14 mouse cellular contexts compared by ENCODE assay signal in genomic region chr9:95533817-95534216, GRCm38 (mm10). TPM values are rescaled to one million over a fixed set of nuclear protein-coding genes. Genes with fewer than 3 reads are reported as not detected.
DNase-seq lines count a peak whose midpoint lies in the region; ATAC-seq and TF ChIP-seq lines count a peak whose summit lies in the region.
"Had no signal": no experiment of that assay in that cellular context is flagged by ENCODE, and none has a peak within 500 bp of the region (broad histone marks: within the 10 kb centered on the region; RNA-seq: fewer than 3 reads in every experiment).

No protein-coding gene starts in this region.

- TF ChIP-seq POLR2A in cerebellum, adult 2 months (IDR thresholded peaks at IDR 0.05; ENCODE audit: borderline replicate concordance, insufficient read depth, low read length), result no peak

- no peaks in the 10 kb centered on the region for H3K27me3 ChIP-seq in cerebellum, adult 2 months (ENCODE audit: control insufficient read depth, insufficient read depth, low read length)
- H3K27me3 ChIP-seq in kidney, postnatal 0 days (ENCODE audit: insufficient read depth, low read length), result no peaks in the 10 kb centered on the region
- H3K27me3 ChIP-seq in E14TG2a.4 (ENCODE audit: insufficient read depth, low read length), result no peaks in the 10 kb centered on the region
- H3K27me3 ChIP-seq: embryonic facial prominence, embryonic 13.5 days; midbrain, embryonic 13.5 days had no signal

- H3K4me3 ChIP-seq in cerebellum, adult 2 months (replicated peaks; ENCODE audit: insufficient read depth, low read depth, low read length), result no peak overlapping the region
- H3K4me3 ChIP-seq in kidney, postnatal 0 days (replicated peaks; ENCODE audit: low read depth, low read length), result no peak overlapping the region
- H3K4me3 ChIP-seq in E14TG2a.4 (replicated peaks; ENCODE audit: low read length), result no peak overlapping the region
- H3K4me3 ChIP-seq: embryonic facial prominence, embryonic 13.5 days; heart, embryonic 10.5 days; midbrain, embryonic 13.5 days had no signal

- no peak for DNase-seq in cerebellum, adult 2 months
- DNase-seq in cerebellum, adult 18-20 months, result no peak
- peak; percentile 69 for DNase-seq in kidney, postnatal 0 days (ENCODE audit: low spot score)
- no peak for DNase-seq in kidney, postnatal 36 days
- DNase-seq in neural tube, embryonic 10.5 days (ENCODE audit: extremely low spot score, low spot score), result no peak
- DNase-seq in thymus, postnatal 25 days, result no peak
- DNase-seq: B cell, adult 2 months; layer of hippocampus, adult 9-11 months; lung, adult 18-20 months had no signal

- H3K4me1 ChIP-seq in cerebellum, adult 2 months (ENCODE audit: control insufficient read depth, insufficient read depth, low read length), result peaks cover 3% of the 10 kb centered on the region; the same call in 1 of the 2 replicates
- no peaks in the 10 kb centered on the region for H3K4me1 ChIP-seq in kidney, postnatal 0 days (replicated peaks; ENCODE audit: insufficient read depth, low read length)
- H3K4me1 ChIP-seq in E14TG2a.4 (replicated peaks; ENCODE audit: low read depth, low read length), result no peaks in the 10 kb centered on the region
- H3K4me1 ChIP-seq: embryonic facial prominence, embryonic 13.5 days; heart, embryonic 10.5 days; midbrain, embryonic 13.5 days had no signal

- H3K27ac ChIP-seq in cerebellum, adult 2 months (ENCODE audit: insufficient read depth, low read length), result no peak overlapping the region
- no peak overlapping the region for H3K27ac ChIP-seq in kidney, postnatal 0 days
- H3K27ac ChIP-seq: embryonic facial prominence, embryonic 13.5 days; heart, embryonic 10.5 days; midbrain, embryonic 13.5 days had no signal

- H3K9ac ChIP-seq in kidney, postnatal 0 days (ENCODE audit: low read depth, low read length), result no peak overlapping the region
- H3K9ac ChIP-seq: embryonic facial prominence, embryonic 13.5 days; midbrain, embryonic 13.5 days had no signal

- TF ChIP-seq CTCF in cerebellum, adult 2 months (IDR thresholded peaks at IDR 0.05; ENCODE audit: borderline replicate concordance, insufficient read depth, low read depth, low read length), result peak; percentile 48; the same call in 1 of the 2 replicates
- TF ChIP-seq CTCF in kidney, postnatal 0 days (IDR thresholded peaks at IDR 0.05; ENCODE audit: low read depth), result peak; percentile 68
- TF ChIP-seq CTCF in E14TG2a.4 (conservative IDR thresholded peaks at IDR 0.05; ENCODE audit: low read length), result peak; percentile 54

- 39% methylated on average over 6 of the region's 6 CpGs for WGBS in cerebellum, adult 2 months
- WGBS in kidney, postnatal 0 days, result 33% methylated on average over 6 of the region's 6 CpGs

- H3K4me2 ChIP-seq in kidney, postnatal 0 days (ENCODE audit: low read length), result no peak overlapping the region
- H3K4me2 ChIP-seq: embryonic facial prominence, embryonic 13.5 days; midbrain, embryonic 13.5 days had no signal

- ATAC-seq in kidney, postnatal 0 days (replicated peaks; ENCODE audit: low FRiP score, low read depth), result no peak
- peak; percentile 32 to 59; a peak in 1 of 4 replicates for ATAC-seq in hematopoietic stem cell, adult 5-6 weeks (replicated peaks in 1 of 2; ENCODE audit: insufficient read depth in 1 of 2, low FRiP score in 2 of 2, low TSS enrichment in 1 of 2, low read depth in 1 of 2, poor library complexity in 2 of 2, severe bottlenecking in 2 of 2)
- ATAC-seq: midbrain, embryonic 13.5 days had no signal

- H3K36me3 ChIP-seq in kidney, postnatal 0 days (ENCODE audit: insufficient read depth, low read length), result no peaks in the 10 kb centered on the region
- H3K36me3 ChIP-seq in E14TG2a.4 (ENCODE audit: insufficient read depth, low read length), result no peaks in the 10 kb centered on the region
- H3K36me3 ChIP-seq: embryonic facial prominence, embryonic 13.5 days; heart, embryonic 10.5 days; midbrain, embryonic 13.5 days had no signal

- H3K9me3 ChIP-seq in kidney, postnatal 0 days (replicated peaks; ENCODE audit: low read length), result no peaks in the 10 kb centered on the region
- H3K9me3 ChIP-seq in E14TG2a.4 (ENCODE audit: low read length), result no peaks in the 10 kb centered on the region
- H3K9me3 ChIP-seq: embryonic facial prominence, embryonic 13.5 days; heart, embryonic 10.5 days; midbrain, embryonic 13.5 days had no signal

RNA-seq across cellular contexts. Expression of gene U2surp, which starts 22.0 kb away (rescaled TPM):
- 28.4 and 30.8 TPM in 2 replicates for polyA plus RNA-seq in cerebellum, adult 2 months (2012; rRNA removed)
- 138 and 139 TPM in 2 replicates for polyA plus RNA-seq in kidney, postnatal 0 days (2015; fragmentation: Nextera tagmentation; extraction: Ambion mirVana)
- total RNA-seq in hematopoietic stem cell, adult 5-6 weeks (2017), result 170 and 189 TPM in 2 replicates

RNA-seq across cellular contexts. Expression of gene Paqr9, which starts 25.6 kb away (rescaled TPM):
- polyA plus RNA-seq in cerebellum, adult 2 months (2012; rRNA removed), result 18.5 and 19.8 TPM in 2 replicates
- 2.8 TPM in 2 replicates for polyA plus RNA-seq in kidney, postnatal 0 days (2015; fragmentation: Nextera tagmentation; extraction: Ambion mirVana)
- 0.88 and 4.4 TPM in 2 replicates for total RNA-seq in hematopoietic stem cell, adult 5-6 weeks (2017)
